Mouse (Mus musculus) heart, adult 2 months (tissue): ENCODE data around the gene Ccdc186.
A peak's percentile ranks its signal among the peaks of the same experiment; 100 is the strongest.

Experiments used
- CTCF ChIP-seq: fragments of 200-600 bp; IDR thresholded peaks from 2 replicates; pipeline ENCODE4 v1.8.1; 2022; ENCODE audit warnings: antibody characterized with exemption, mild to moderate bottlenecking, moderate library complexity
- POLR2A ChIP-seq: fragments of 200-500 bp; IDR thresholded peaks from 2 replicates; pipeline ENCODE4 v1.6.1; 2011; ENCODE audit warnings: mild to moderate bottlenecking, low read depth, low read length, control low read depth; ENCODE audit not compliant: insufficient read depth

GRCm38 (mm10) chr19:56838942-56839706, 17.1 kb upstream of the Ccdc186 start:
- peak; percentile 37 for TF ChIP-seq CTCF
- no peak for TF ChIP-seq POLR2A
